Mouse (Mus musculus): Measurements from ENCODE around the gene Raly.

GRCm38 (mm10) chr2:154764828-154765497 lies 25.9 kb upstream of the Raly start:
- TF ChIP-seq CTCF (IDR thresholded peaks at IDR 0.05; ENCODE audit: extremely low read depth, insufficient read length, insufficient replicate concordance, low read depth, low read length): peak; percentile 33; the same call in 1 of the 2 replicates
- TF ChIP-seq POLR2A (IDR thresholded peaks at IDR 0.05; ENCODE audit: low read depth, low read length): no peak
